Mouse (Mus musculus): ENCODE measurements around the gene Gp2.

GRCm38 (mm10) chr7:119454192-119454591 is 4.9 kb downstream of the Gp2 start:
- TF ChIP-seq POLR2A (IDR thresholded peaks at IDR 0.05; ENCODE audit: insufficient read depth, low read depth, low read length), result no peak
- TF ChIP-seq EP300 (IDR thresholded peaks at IDR 0.05; ENCODE audit: insufficient read depth, low read depth, low read length), result no peak
- TF ChIP-seq CTCF (IDR thresholded peaks at IDR 0.05), result no peak

Measured in heart, adult 2 months (tissue).